Mouse (Mus musculus): ENCODE measurements around the gene Ankrd44. TPM values are rescaled to one million over a fixed set of nuclear protein-coding genes. Genes with fewer than 3 reads are reported as not detected.

The Ankrd44 gene
- total and polyA plus RNA-seq, 3 experiments, result 12.7 to 23.0 (median 19.8) TPM

GRCm38 (mm10) chr1:54864928-54865652 lies 61.1 kb downstream of the Ankrd44 start:
- Histone ChIP-seq H3K4me1 (ENCODE audit: control insufficient read depth in 1 of 2, insufficient read depth in 2 of 2) (peaks cover 0 to 15% of the 10 kb centered on the region in 2 experiments; a peak in 2 of 4 replicates), H3K4me2 (ENCODE audit: insufficient read depth, low read depth, poor library complexity, severe bottlenecking) (no peak overlapping the region), H3K4me3 (replicated peaks in 1 of 3; ENCODE audit: low read depth in 2 of 3, low read length in 2 of 3, poor library complexity in 1 of 3) (no peak overlapping the region), H3K27ac (ENCODE audit: insufficient read depth, low read depth) (no peak overlapping the region), H3K36me3 (replicated peaks in 1 of 2; ENCODE audit: control insufficient read depth in 1 of 2, insufficient read depth in 1 of 2, low read length in 1 of 2) (peaks cover 0 to 1% of the 10 kb centered on the region in 2 experiments), H3K27me3 (replicated peaks) (no peaks in the 10 kb centered on the region), H3K79me2 (replicated peaks; ENCODE audit: control insufficient read depth, extremely low read depth, insufficient read depth, poor library complexity, severe bottlenecking) (no peaks in the 10 kb centered on the region), H3K9ac (ENCODE audit: insufficient read depth, low read depth) (no peak overlapping the region), H3K9me3 (replicated peaks; ENCODE audit: low read length) (no peaks in the 10 kb centered on the region)
- dilution Hi-C loops (cut with MboI; ENCODE audit: extremely low pct_ligation_motif_present, extremely low pct_unique_long_range_greater_than_20kb, low sequenced_read_pairs), result no loop called here
- in situ Hi-C loops (cut with MboI; ENCODE audit: low pct_ligation_motif_present, low pct_unique_long_range_greater_than_20kb, low sequenced_read_pairs), result no loop called here
- TF ChIP-seq UBTF (IDR thresholded peaks at IDR 0.05; ENCODE audit: low read depth, low read length) (no peak), ZNF384 (IDR thresholded peaks at IDR 0.05; ENCODE audit: low read depth, low read length) (no peak), ZKSCAN1 (IDR thresholded peaks at IDR 0.05; ENCODE audit: borderline replicate concordance, low read depth, low read length) (no peak), JUND (conservative IDR thresholded peaks at IDR 0.05; ENCODE audit: low read depth, low read length) (no peak), CTCF (conservative IDR thresholded peaks at IDR 0.05 in 1 of 2, IDR thresholded peaks at IDR 0.05 in 1 of 2; ENCODE audit: low read depth in 2 of 2, low read length in 2 of 2) (no peak), EP300 (IDR thresholded peaks at IDR 0.05; ENCODE audit: low read length) (no peak), PAX5 (IDR thresholded peaks at IDR 0.05; ENCODE audit: low read length) (no peak), SMC3 (IDR thresholded peaks at IDR 0.05; ENCODE audit: low read depth, low read length) (no peak), ZC3H11A (IDR thresholded peaks at IDR 0.05; ENCODE audit: low read depth, low read length) (no peak), IRF4 (IDR thresholded peaks at IDR 0.05; ENCODE audit: low read depth, low read length) (no peak), MYC (IDR thresholded peaks at IDR 0.05; ENCODE audit: low read depth, low read length) (no peak), NRF1 (IDR thresholded peaks at IDR 0.05; ENCODE audit: low read depth, low read length) (no peak), MAFK (IDR thresholded peaks at IDR 0.05; ENCODE audit: insufficient replicate concordance, low read length) (no peak), ZMIZ1 (IDR thresholded peaks at IDR 0.05; ENCODE audit: low read depth, low read length) (no peak), E2F4 (IDR thresholded peaks at IDR 0.05; ENCODE audit: insufficient replicate concordance, low read depth, low read length) (no peak), POLR2A (IDR thresholded peaks at IDR 0.05; ENCODE audit: low read depth, low read length) (no peak), GABPA (IDR thresholded peaks at IDR 0.05; ENCODE audit: insufficient replicate concordance, low read depth, low read length) (no peak), CHD1 (IDR thresholded peaks at IDR 0.05; ENCODE audit: low read depth, low read length) (no peak), BHLHE40 (IDR thresholded peaks at IDR 0.05; ENCODE audit: low read depth, low read length) (no peak)
- no peak for DNase-seq (ENCODE audit: extremely low read depth)

GRCm38 (mm10) chr1:54860361-54860760 lies 65.8 kb downstream of the Ankrd44 start:
- dilution Hi-C loops (cut with MboI; ENCODE audit: extremely low pct_ligation_motif_present, extremely low pct_unique_long_range_greater_than_20kb, low sequenced_read_pairs), result no loop called here

More at GRCm38 (mm10) chr1:54860361-54860760, 65.8 kb downstream of the Ankrd44 start:
- Histone ChIP-seq H3K9me3 (replicated peaks; ENCODE audit: low read length) (no peaks in the 10 kb centered on the region), H3K4me1 (ENCODE audit: control insufficient read depth in 1 of 2, insufficient read depth in 2 of 2) (peaks cover 0 to 9% of the 10 kb centered on the region in 2 experiments; a peak in 2 of 4 replicates), H3K9ac (ENCODE audit: insufficient read depth, low read depth) (no peak overlapping the region), H3K27me3 (replicated peaks) (no peaks in the 10 kb centered on the region), H3K79me2 (replicated peaks; ENCODE audit: control insufficient read depth, extremely low read depth, insufficient read depth, poor library complexity, severe bottlenecking) (no peaks in the 10 kb centered on the region), H3K36me3 (replicated peaks in 1 of 2; ENCODE audit: control insufficient read depth in 1 of 2, insufficient read depth in 1 of 2, low read length in 1 of 2) (peaks cover 0 to 6% of the 10 kb centered on the region in 2 experiments), H3K4me2 (ENCODE audit: insufficient read depth, low read depth, poor library complexity, severe bottlenecking) (no peak overlapping the region), H3K4me3 (replicated peaks in 1 of 3; ENCODE audit: low read depth in 2 of 3, low read length in 2 of 3, poor library complexity in 1 of 3) (no peak overlapping the region), H3K27ac (ENCODE audit: insufficient read depth, low read depth) (no peak overlapping the region)
- DNase-seq (ENCODE audit: extremely low read depth), result no peak
- in situ Hi-C loops (cut with MboI; ENCODE audit: low pct_ligation_motif_present, low pct_unique_long_range_greater_than_20kb, low sequenced_read_pairs), result no loop called here
- TF ChIP-seq BHLHE40 (IDR thresholded peaks at IDR 0.05; ENCODE audit: low read depth, low read length) (no peak), KAT2A (IDR thresholded peaks at IDR 0.05; ENCODE audit: insufficient replicate concordance, low read length) (no peak), GABPA (IDR thresholded peaks at IDR 0.05; ENCODE audit: insufficient replicate concordance, low read depth, low read length) (no peak), USF2 (conservative IDR thresholded peaks at IDR 0.05; ENCODE audit: low read depth, low read length) (no peak), PAX5 (IDR thresholded peaks at IDR 0.05; ENCODE audit: low read length) (no peak), SMC3 (IDR thresholded peaks at IDR 0.05; ENCODE audit: low read depth, low read length) (no peak), TBP (conservative IDR thresholded peaks at IDR 0.05; ENCODE audit: low read depth, low read length) (no peak), ZKSCAN1 (IDR thresholded peaks at IDR 0.05; ENCODE audit: borderline replicate concordance, low read depth, low read length) (no peak), CHD2 (IDR thresholded peaks at IDR 0.05; ENCODE audit: low read length) (no peak), IRF4 (IDR thresholded peaks at IDR 0.05; ENCODE audit: low read depth, low read length) (no peak), MAFK (IDR thresholded peaks at IDR 0.05; ENCODE audit: insufficient replicate concordance, low read length) (no peak), JUN (IDR thresholded peaks at IDR 0.05; ENCODE audit: insufficient read depth, low read depth, low read length) (no peak), NELFE (IDR thresholded peaks at IDR 0.05; ENCODE audit: low read depth, low read length) (no peak), RAD21 (IDR thresholded peaks at IDR 0.05; ENCODE audit: low read depth, low read length) (no peak), ELF1 (IDR thresholded peaks at IDR 0.05; ENCODE audit: low read depth, low read length) (no peak), ETS1 (conservative IDR thresholded peaks at IDR 0.05; ENCODE audit: low read depth, low read length) (no peak), MYC (IDR thresholded peaks at IDR 0.05; ENCODE audit: low read depth, low read length) (no peak), MXI1 (IDR thresholded peaks at IDR 0.05; ENCODE audit: low read depth, low read length) (no peak)

All from CH12.LX (cell line).